Comparison of ENCODE assay signal across 20 mouse cellular contexts in the genomic region with DNA sequence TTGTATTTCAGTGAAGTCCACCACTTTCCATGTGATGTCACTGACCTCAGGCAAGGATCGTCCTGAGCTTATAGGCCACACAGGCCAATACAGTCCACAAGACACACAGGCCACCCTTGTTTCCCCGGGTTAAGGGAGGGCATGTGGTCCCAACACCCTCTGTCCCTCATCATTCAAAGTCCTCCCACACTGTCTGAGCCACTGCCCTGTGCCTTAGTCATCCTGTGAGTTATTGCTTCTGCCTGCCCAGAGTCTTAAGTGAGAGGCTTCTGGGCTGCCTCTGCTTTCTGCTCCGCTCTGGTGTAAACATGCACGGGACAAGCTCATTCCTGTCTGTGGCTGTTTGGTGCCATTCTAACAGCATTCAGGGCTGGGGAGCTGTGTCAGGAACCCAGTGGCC. TPM values are rescaled to one million over a fixed set of nuclear protein-coding genes. Genes with fewer than 3 reads are reported as not detected.
DNase-seq lines count a peak whose midpoint lies in the region; ATAC-seq and TF ChIP-seq lines count a peak whose summit lies in the region.
"Had no signal": no experiment of that assay in that cellular context is flagged by ENCODE, and none has a peak within 500 bp of the region (broad histone marks: within the 10 kb centered on the region; RNA-seq: fewer than 3 reads in every experiment).

No protein-coding gene starts in this region.

- no peak for TF ChIP-seq EP300 in stomach, postnatal 0 days (optimal IDR thresholded peaks at IDR 0.05)

- 43% methylated on average over 4 of the region's 4 CpGs for WGBS in stomach, postnatal 0 days

- no peaks in the 10 kb centered on the region for H3K36me3 ChIP-seq in stomach, postnatal 0 days (ENCODE audit: control insufficient read depth, insufficient read depth, low read length)
- H3K36me3 ChIP-seq: heart, embryonic 13.5 days; limb, embryonic 13.5 days; liver, embryonic 15.5 days had no signal

- H3K4me2 ChIP-seq in stomach, postnatal 0 days (replicated peaks; ENCODE audit: low read depth): no peak overlapping the region
- H3K4me2 ChIP-seq: heart, embryonic 13.5 days; limb, embryonic 13.5 days; liver, embryonic 15.5 days had no signal

- no peaks in the 10 kb centered on the region for H3K27me3 ChIP-seq in stomach, postnatal 0 days (ENCODE audit: control insufficient read depth, insufficient read depth, low read length)
- H3K27me3 ChIP-seq: heart, embryonic 13.5 days; limb, embryonic 13.5 days; liver, embryonic 15.5 days had no signal

- 0 out of 2 replicates have a peak, but pooled peaks have one; percentile 2 for ATAC-seq in stomach, postnatal 0 days (ENCODE audit: low FRiP score, low TSS enrichment)
- ATAC-seq: forebrain, postnatal 0 days; lung, postnatal 0 days had no signal

- H3K4me3 ChIP-seq in stomach, postnatal 0 days (ENCODE audit: low read depth, low read length): no peak overlapping the region
- H3K4me3 ChIP-seq: erythroblast, embryonic 14.5 days; gastrocnemius, adult 2 months; heart, embryonic 13.5 days; layer of hippocampus, adult 2 months; limb, embryonic 13.5 days; liver, embryonic 15.5 days had no signal

- DNase-seq in cerebellum, adult 8-10 months: peak; percentile 25
- no peak for DNase-seq in cerebellum, adult 9-11 months
- DNase-seq in urinary bladder, postnatal 14 days (ENCODE audit: low spot score): peak; percentile 73
- no peak for DNase-seq in urinary bladder, postnatal 10 days (ENCODE audit: low spot score)
- DNase-seq in adrenal gland, postnatal 25 days: peak; percentile 26
- no peak for DNase-seq in stomach, postnatal 0 days (ENCODE audit: low spot score)
- no peak for DNase-seq in layer of hippocampus, adult 9-10 months (ENCODE audit: low spot score)
- no peak for DNase-seq in thymus, postnatal 10 days (ENCODE audit: low spot score in 2 of 2)
- DNase-seq: forebrain, postnatal 0 days; heart, postnatal 36 days; midbrain, embryonic 14.5 days; right cerebral cortex, adult 18-20 months; thymus, adult 2 months had no signal

- TF ChIP-seq CTCF in stomach, postnatal 0 days (IDR thresholded peaks at IDR 0.05; ENCODE audit: low read depth): no peak

- H3K9ac ChIP-seq in stomach, postnatal 0 days (ENCODE audit: low read length): no peak overlapping the region
- H3K9ac ChIP-seq: forebrain, postnatal 0 days; heart, embryonic 13.5 days; limb, embryonic 13.5 days; liver, embryonic 15.5 days had no signal

- H3K4me1 ChIP-seq in stomach, postnatal 0 days (replicated peaks; ENCODE audit: control insufficient read depth, insufficient read depth): peaks cover 7% of the 10 kb centered on the region; the same call in 1 of the 2 replicates

- H3K9me3 ChIP-seq in stomach, postnatal 0 days (ENCODE audit: control insufficient read depth, low read length): no peaks in the 10 kb centered on the region
- H3K9me3 ChIP-seq: heart, embryonic 13.5 days; limb, embryonic 13.5 days; liver, embryonic 15.5 days had no signal

- no peak overlapping the region for H3K27ac ChIP-seq in stomach, postnatal 0 days (replicated peaks)
- H3K27ac ChIP-seq: gastrocnemius, adult 2 months; heart, embryonic 13.5 days; layer of hippocampus, adult 2 months; limb, embryonic 13.5 days; liver, embryonic 15.5 days had no signal

RNA-seq across cellular contexts. Expression of a gene that starts 21.3 kb away (rescaled TPM):
- 25.8 and 36.6 TPM in 2 replicates for total RNA-seq in adrenal gland, postnatal 25 days (2021)
- polyA plus RNA-seq in stomach, postnatal 0 days (2015; fragmentation: Nextera tagmentation; extraction: Ambion mirVana): 12.6 and 13.3 TPM in 2 replicates

Comparison
In these comparisons a context has a peak if more than half of its experiments do, and no peak if none do; other contexts are left out.
1. DNase-seq: peak in cerebellum, adult 8-10 months (single experiment), urinary bladder, postnatal 14 days (single experiment) and adrenal gland, postnatal 25 days (single experiment); none in cerebellum, adult 9-11 months (single experiment), urinary bladder, postnatal 10 days (single experiment), stomach, postnatal 0 days (single experiment), layer of hippocampus, adult 9-10 months (single experiment) and thymus, postnatal 10 days (0 of 2).